Mouse (Mus musculus): Measurements from ENCODE around the gene Kcng3. TPM values are rescaled to one million over a fixed set of nuclear protein-coding genes. Genes with fewer than 3 reads are reported as not detected.

Gene Kcng3
- polyA plus RNA-seq, 1 experiment: 0.51 TPM

GRCm38 (mm10) chr17:83545259-83545658, 86.4 kb downstream of the Kcng3 start:
- no peaks in the 10 kb centered on the region for H3K36me3 ChIP-seq (ENCODE audit: control insufficient read depth, insufficient read depth, low read length)
- H3K4me3 ChIP-seq (ENCODE audit: extremely low read depth, insufficient read depth, insufficient read length): no peak overlapping the region
- TF ChIP-seq POLR2A (IDR thresholded peaks at IDR 0.05; ENCODE audit: low read depth, low read length) (no peak), CTCF (IDR thresholded peaks at IDR 0.05; ENCODE audit: extremely low read depth, insufficient read depth, insufficient read length, insufficient replicate concordance) (no peak)
- WGBS: 76% methylated on average over 6 of the region's 6 CpGs
- no peak overlapping the region for H3K27ac ChIP-seq (ENCODE audit: insufficient read depth, low read length)
- H3K4me1 ChIP-seq (ENCODE audit: control insufficient read depth, insufficient read depth, insufficient read length): peaks cover 3% of the 10 kb centered on the region; the same call in 1 of the 2 replicates
- no peaks in the 10 kb centered on the region for H3K27me3 ChIP-seq (ENCODE audit: control insufficient read depth, insufficient read depth, low read length)
- no peak for DNase-seq (ENCODE audit: low read depth in 1 of 2, low spot score in 2 of 2)

GRCm38 (mm10) chr17:83542424-83542823, 89.3 kb downstream of the Kcng3 start:
- H3K27ac ChIP-seq (ENCODE audit: insufficient read depth, low read length): no peak overlapping the region
- 90% methylated on average over 2 of the region's 2 CpGs for WGBS
- H3K4me3 ChIP-seq (ENCODE audit: extremely low read depth, insufficient read depth, insufficient read length): no peak overlapping the region
- DNase-seq (ENCODE audit: low read depth in 1 of 2, low spot score in 2 of 2): no peak
- no peak for TF ChIP-seq CTCF (IDR thresholded peaks at IDR 0.05; ENCODE audit: extremely low read depth, insufficient read depth, insufficient read length, insufficient replicate concordance)
- no peak for TF ChIP-seq POLR2A (IDR thresholded peaks at IDR 0.05; ENCODE audit: low read depth, low read length)
- peaks cover under 1% of the 10 kb centered on the region; the same call in 1 of the 2 replicates for H3K4me1 ChIP-seq (ENCODE audit: control insufficient read depth, insufficient read depth, insufficient read length)
- no peaks in the 10 kb centered on the region for H3K27me3 ChIP-seq (ENCODE audit: control insufficient read depth, insufficient read depth, low read length)
- H3K36me3 ChIP-seq (ENCODE audit: control insufficient read depth, insufficient read depth, low read length): no peaks in the 10 kb centered on the region

GRCm38 (mm10) chr17:83539262-83540037, 92.2 kb downstream of the Kcng3 start:
- H3K36me3 ChIP-seq (ENCODE audit: control insufficient read depth, insufficient read depth, low read length): no peaks in the 10 kb centered on the region
- no peak for TF ChIP-seq POLR2A (IDR thresholded peaks at IDR 0.05; ENCODE audit: low read depth, low read length)
- no peak for TF ChIP-seq CTCF (IDR thresholded peaks at IDR 0.05; ENCODE audit: extremely low read depth, insufficient read depth, insufficient read length, insufficient replicate concordance)
- no peak overlapping the region for H3K4me3 ChIP-seq (ENCODE audit: extremely low read depth, insufficient read depth, insufficient read length)
- no peaks in the 10 kb centered on the region for H3K4me1 ChIP-seq (ENCODE audit: control insufficient read depth, insufficient read depth, insufficient read length)
- H3K27me3 ChIP-seq (ENCODE audit: control insufficient read depth, insufficient read depth, low read length): no peaks in the 10 kb centered on the region
- DNase-seq (ENCODE audit: low read depth in 1 of 2, low spot score in 2 of 2): no peak
- H3K27ac ChIP-seq (ENCODE audit: insufficient read depth, low read length): no peak overlapping the region
- WGBS: 57% methylated on average over 12 of the region's 12 CpGs

- 97% methylated on average over 1 of the region's 1 CpGs for WGBS
- Histone ChIP-seq H3K27ac (ENCODE audit: insufficient read depth, low read length) (no peak overlapping the region), H3K36me3 (ENCODE audit: control insufficient read depth, insufficient read depth, low read length) (no peaks in the 10 kb centered on the region), H3K27me3 (ENCODE audit: control insufficient read depth, insufficient read depth, low read length) (no peaks in the 10 kb centered on the region), H3K4me1 (ENCODE audit: control insufficient read depth, insufficient read depth, insufficient read length) (no peaks in the 10 kb centered on the region), H3K4me3 (ENCODE audit: extremely low read depth, insufficient read depth, insufficient read length) (no peak overlapping the region)
- DNase-seq (ENCODE audit: low read depth in 1 of 2, low spot score in 2 of 2): no peak
- TF ChIP-seq POLR2A (IDR thresholded peaks at IDR 0.05; ENCODE audit: low read depth, low read length) (no peak), CTCF (IDR thresholded peaks at IDR 0.05; ENCODE audit: extremely low read depth, insufficient read depth, insufficient read length, insufficient replicate concordance) (no peak)
Measured at GRCm38 (mm10) chr17:83538694-83539093, 93.0 kb downstream of the Kcng3 start.

GRCm38 (mm10) chr17:83538141-83538540, 93.6 kb downstream of the Kcng3 start:
- no peak for DNase-seq (ENCODE audit: low read depth in 1 of 2, low spot score in 2 of 2)
- H3K4me1 ChIP-seq (ENCODE audit: control insufficient read depth, insufficient read depth, insufficient read length): no peaks in the 10 kb centered on the region
- H3K36me3 ChIP-seq (ENCODE audit: control insufficient read depth, insufficient read depth, low read length): no peaks in the 10 kb centered on the region
- no peak overlapping the region for H3K4me3 ChIP-seq (ENCODE audit: extremely low read depth, insufficient read depth, insufficient read length)
- 90% methylated on average over 9 of the region's 9 CpGs for WGBS
- H3K27ac ChIP-seq (ENCODE audit: insufficient read depth, low read length): no peak overlapping the region
- TF ChIP-seq CTCF (IDR thresholded peaks at IDR 0.05; ENCODE audit: extremely low read depth, insufficient read depth, insufficient read length, insufficient replicate concordance): no peak
- no peak for TF ChIP-seq POLR2A (IDR thresholded peaks at IDR 0.05; ENCODE audit: low read depth, low read length)
- H3K27me3 ChIP-seq (ENCODE audit: control insufficient read depth, insufficient read depth, low read length): no peaks in the 10 kb centered on the region

Other genes with a start within 250 kb of the Kcng3 start
- 78.0 and 82.0 TPM in 2 replicates for gene Cox7a2l, start 114.6 kb downstream of the Kcng3 start, polyA plus RNA-seq (2012; rRNA removed)
- 30.5 and 45.5 TPM in 2 replicates for gene Mta3, start 74.3 kb upstream of the Kcng3 start, polyA plus RNA-seq (2012; rRNA removed)
- 98.5 and 112 TPM in 2 replicates for gene Haao, start 216.1 kb upstream of the Kcng3 start, polyA plus RNA-seq (2012; rRNA removed)

Data from spleen, adult 2 months (tissue).